28 mouse cellular contexts compared by ENCODE assay signal in genomic region chr7:45028351-45028750, GRCm38 (mm10).
"Had no signal": no experiment of that assay in that cellular context is flagged by ENCODE, and none has a peak within 500 bp of the region (broad histone marks: within the 10 kb centered on the region; RNA-seq: fewer than 3 reads in every experiment).

No protein-coding gene starts in this region.

- H3K27ac ChIP-seq: gastrocnemius, adult 2 months; heart, adult 2 months; heart, embryonic 10.5 days; heart, embryonic 13.5 days; heart, embryonic 15.5 days; hindbrain, embryonic 10.5 days; hindbrain, embryonic 12.5 days; hindbrain, embryonic 14.5 days; intestine, embryonic 15.5 days; layer of hippocampus, adult 2 months; left cerebral cortex, adult 2 months; limb, embryonic 10.5 days; limb, embryonic 12.5 days; liver, embryonic 13.5 days; liver, embryonic 15.5 days had no signal

- H3K27me3 ChIP-seq: heart, embryonic 13.5 days; heart, embryonic 15.5 days; hindbrain, embryonic 12.5 days; intestine, embryonic 15.5 days; limb, embryonic 12.5 days; liver, embryonic 13.5 days; liver, embryonic 15.5 days had no signal

- ATAC-seq: hindbrain, embryonic 16.5 days; inflammation-experienced regulatory T-cells, adult 6 months; intestine, embryonic 15.5 days; intestine, postnatal 0 days had no signal

- DNase-seq: gastrocnemius, adult 2 months; gastrocnemius, postnatal 10 days; gastrocnemius, postnatal 36 days; heart, postnatal 4 days; kidney, adult 18-20 months; kidney, adult 8-10 months; kidney, postnatal 10 days; kidney, postnatal 4 days; liver; liver, embryonic 13.5 days; liver, postnatal 0 days had no signal

- H3K4me1 ChIP-seq: heart, embryonic 13.5 days; heart, embryonic 15.5 days; limb, embryonic 10.5 days had no signal

- H3K4me2 ChIP-seq: heart, embryonic 13.5 days; heart, embryonic 15.5 days; hindbrain, embryonic 12.5 days; hindbrain, embryonic 14.5 days; intestine, embryonic 15.5 days; limb, embryonic 12.5 days; liver, embryonic 11.5 days; liver, embryonic 13.5 days; liver, embryonic 15.5 days had no signal

- H3K4me3 ChIP-seq: gastrocnemius, adult 2 months; heart, adult 2 months; heart, embryonic 10.5 days; heart, embryonic 13.5 days; heart, embryonic 15.5 days; hindbrain, embryonic 10.5 days; hindbrain, embryonic 12.5 days; intestine, embryonic 15.5 days; layer of hippocampus, adult 2 months; left cerebral cortex, adult 2 months; limb, embryonic 10.5 days; limb, embryonic 12.5 days; liver, embryonic 13.5 days; liver, embryonic 15.5 days had no signal

- H3K9ac ChIP-seq: heart, embryonic 13.5 days; heart, embryonic 15.5 days; hindbrain, embryonic 12.5 days; hindbrain, embryonic 14.5 days; intestine, embryonic 15.5 days; limb, embryonic 12.5 days; liver, embryonic 13.5 days; liver, embryonic 15.5 days; liver, postnatal 0 days had no signal

- H3K9me3 ChIP-seq: heart, embryonic 10.5 days; heart, embryonic 13.5 days; heart, embryonic 15.5 days; hindbrain, embryonic 10.5 days; hindbrain, embryonic 12.5 days; intestine, embryonic 15.5 days; limb, embryonic 10.5 days; limb, embryonic 12.5 days; liver, embryonic 13.5 days; liver, embryonic 15.5 days had no signal
